Mouse (Mus musculus) embryonic facial prominence, embryonic 12.5 days (tissue): Measurements from ENCODE around the gene Crybg3. TPM values are rescaled to one million over a fixed set of nuclear protein-coding genes. Genes with fewer than 3 reads are reported as not detected.
A peak's percentile ranks its signal among the peaks of the same experiment; 100 is the strongest.

ENCODE experiments used
- ATAC-seq: fragments of 200-750 bp; cut with Nextera tagmentation; 2 replicates; pipeline ENCODE4 v1.8.0; 2017; ENCODE audit not compliant: insufficient number of reproducible peaks, insufficient read depth, low FRiP score, low TSS enrichment
- H3K27ac ChIP-seq: fragments of 300-500 bp; sonication (generic); 2 replicates; pipeline ENCODE4 v1.5.1; 2016; ENCODE audit warnings: mild to moderate bottlenecking
- H3K27me3 ChIP-seq: fragments of 300-500 bp; sonication (generic); 2 replicates; pipeline ENCODE4 v1.6.1; 2016; ENCODE audit warnings: mild to moderate bottlenecking, moderate library complexity
- H3K36me3 ChIP-seq: fragments of 300-500 bp; sonication (generic); 2 replicates; pipeline ENCODE4 v1.6.1; 2016; ENCODE audit warnings: mild to moderate bottlenecking
- H3K4me1 ChIP-seq: fragments of 300-500 bp; sonication (generic); 2 replicates; pipeline ENCODE4 v1.6.1; 2016
- H3K4me2 ChIP-seq: fragments of 300-500 bp; sonication (generic); replicated peaks from 2 replicates; pipeline ENCODE4 v1.6.1; 2016; ENCODE audit warnings: mild to moderate bottlenecking, moderate library complexity
- H3K4me3 ChIP-seq: fragments of 300-500 bp; sonication (generic); 2 replicates; pipeline ENCODE4 v1.5.1; 2016; ENCODE audit warnings: mild to moderate bottlenecking
- H3K9ac ChIP-seq: fragments of 300-500 bp; sonication (generic); 2 replicates; pipeline ENCODE4 v1.6.1; 2016; ENCODE audit warnings: mild to moderate bottlenecking, moderate library complexity
- H3K9me3 ChIP-seq: fragments of 300-500 bp; sonication (generic); 2 replicates; pipeline ENCODE4 v1.6.1; 2016; ENCODE audit warnings: mild to moderate bottlenecking, moderate library complexity
- WGBS: fragments of 180-500 bp; shearing (Covaris S2); methylation state at CpG from one replicate; pipeline ENCODE4 v1.1.7; 2016; 5-methylcytosine and 5-hydroxymethylcytosine counted together
- polyA plus RNA-seq: library from polyadenylated mRNA; unstranded; fragments of >200 nt; fragmentation: Nextera tagmentation; extraction: Ambion mirVana; gene quantifications from 2 replicates; pipeline ENCODE4 v1.2.1, GENCODE M21; 2016

The Crybg3 gene
- 8.8 and 9.4 TPM in 2 replicates for polyA plus RNA-seq

- Histone ChIP-seq H3K4me1 (peaks cover 22% of the 10 kb centered on the region), H3K36me3 (no peaks in the 10 kb centered on the region), H3K4me2 (peak within 1 kb of the TSS; percentile 62), H3K27me3 (no peaks in the 10 kb centered on the region), H3K9me3 (no peaks in the 10 kb centered on the region), H3K4me3 (peak within 1 kb of the TSS; percentile 74), H3K9ac (peak within 1 kb of the TSS; percentile 84), H3K27ac (peak within 1 kb of the TSS; percentile 77)
- WGBS = under 1% methylated on average over 75 of the region's 90 CpGs
- peak; percentile 87 for ATAC-seq
Measured at GRCm38 (mm10) chr16:59600311-59601251, at the start of gene Crybg3. TSS of gene Crybg3 (minus strand) at chr16:59600979.

- no peak overlapping the region for H3K9ac ChIP-seq
- no peak overlapping the region for H3K4me3 ChIP-seq
- no peaks in the 10 kb centered on the region for H3K27me3 ChIP-seq
- no peak overlapping the region for H3K4me2 ChIP-seq
- H3K27ac ChIP-seq = no peak overlapping the region
- ATAC-seq = no peak
- H3K36me3 ChIP-seq = no peaks in the 10 kb centered on the region
- no peaks in the 10 kb centered on the region for H3K4me1 ChIP-seq
- WGBS = 55% methylated on average over 2 of the region's 2 CpGs
- no peaks in the 10 kb centered on the region for H3K9me3 ChIP-seq
Measured at GRCm38 (mm10) chr16:59643766-59644165, 43.0 kb upstream of the Crybg3 start.

GRCm38 (mm10) chr16:59639985-59640384, 39.2 kb upstream of the Crybg3 start:
- Histone ChIP-seq H3K4me2 (no peak overlapping the region), H3K9ac (no peak overlapping the region), H3K36me3 (no peaks in the 10 kb centered on the region), H3K9me3 (no peaks in the 10 kb centered on the region), H3K27me3 (no peaks in the 10 kb centered on the region), H3K27ac (no peak overlapping the region), H3K4me1 (no peaks in the 10 kb centered on the region), H3K4me3 (no peak overlapping the region)
- WGBS = 87% methylated on average over 3 of the region's 3 CpGs
- ATAC-seq = no peak

- H3K4me1 ChIP-seq = no peaks in the 10 kb centered on the region
Measured at GRCm38 (mm10) chr16:59639102-59639691, 38.4 kb upstream of the Crybg3 start, which contains the start of gene Arl6. TSS of gene Arl6 (minus strand) at chr16:59639391.

GRCm38 (mm10) chr16:59634598-59634997, 33.8 kb upstream of the Crybg3 start:
- no peak overlapping the region for H3K27ac ChIP-seq
- no peak overlapping the region for H3K4me3 ChIP-seq
- no peak overlapping the region for H3K4me2 ChIP-seq
- no peaks in the 10 kb centered on the region for H3K9me3 ChIP-seq
- ATAC-seq = no peak
- WGBS = 85% methylated on average over 2 of the region's 2 CpGs
- H3K4me1 ChIP-seq = no peaks in the 10 kb centered on the region
- no peak overlapping the region for H3K9ac ChIP-seq
- no peaks in the 10 kb centered on the region for H3K27me3 ChIP-seq
- H3K36me3 ChIP-seq = peaks cover 4% of the 10 kb centered on the region

More at GRCm38 (mm10) chr16:59639102-59639691, 38.4 kb upstream of the Crybg3 start, which contains the start of gene Arl6:
- Histone ChIP-seq H3K27ac (peak within 1 kb of the TSS; percentile 99), H3K27me3 (no peaks in the 10 kb centered on the region), H3K4me2 (peak within 1 kb of the TSS; percentile 68), H3K36me3 (no peaks in the 10 kb centered on the region), H3K9me3 (no peaks in the 10 kb centered on the region), H3K4me3 (peak within 1 kb of the TSS; percentile 68), H3K9ac (peak within 1 kb of the TSS; percentile 58)
- peak; percentile 95 for ATAC-seq
- under 1% methylated on average over 46 of the region's 46 CpGs for WGBS

GRCm38 (mm10) chr16:59621554-59621953, 20.8 kb upstream of the Crybg3 start:
- no peak for ATAC-seq
- Histone ChIP-seq H3K9me3 (no peaks in the 10 kb centered on the region), H3K4me1 (no peaks in the 10 kb centered on the region), H3K9ac (no peak overlapping the region), H3K4me2 (no peak overlapping the region), H3K36me3 (no peaks in the 10 kb centered on the region), H3K4me3 (no peak overlapping the region), H3K27ac (no peak overlapping the region), H3K27me3 (no peaks in the 10 kb centered on the region)
- WGBS = 96% methylated on average over 2 of the region's 2 CpGs

GRCm38 (mm10) chr16:59617167-59617566, 16.4 kb upstream of the Crybg3 start:
- H3K9me3 ChIP-seq = no peaks in the 10 kb centered on the region
- whole genome bisulfite sequencing = 50% methylated on average over 3 of the region's 3 CpGs
- H3K4me3 ChIP-seq = no peak overlapping the region
- H3K36me3 ChIP-seq = no peaks in the 10 kb centered on the region
- no peak for ATAC-seq
- no peaks in the 10 kb centered on the region for H3K4me1 ChIP-seq
- no peaks in the 10 kb centered on the region for H3K27me3 ChIP-seq
- no peak overlapping the region for H3K4me2 ChIP-seq
- H3K27ac ChIP-seq = no peak overlapping the region
- H3K9ac ChIP-seq = no peak overlapping the region

- Histone ChIP-seq H3K4me3 (no peak overlapping the region), H3K36me3 (no peaks in the 10 kb centered on the region), H3K27ac (no peak overlapping the region), H3K9me3 (no peaks in the 10 kb centered on the region), H3K9ac (no peak overlapping the region), H3K4me1 (no peaks in the 10 kb centered on the region), H3K4me2 (no peak overlapping the region), H3K27me3 (no peaks in the 10 kb centered on the region)
- ATAC-seq = no peak
- 75% methylated on average over 3 of the region's 3 CpGs for WGBS
Measured at GRCm38 (mm10) chr16:59615675-59616074, 14.9 kb upstream of the Crybg3 start.

- ATAC-seq = no peak
- Histone ChIP-seq H3K9ac (no peak overlapping the region), H3K36me3 (no peaks in the 10 kb centered on the region), H3K4me3 (no peak overlapping the region), H3K4me1 (no peaks in the 10 kb centered on the region), H3K27ac (no peak overlapping the region), H3K9me3 (no peaks in the 10 kb centered on the region), H3K27me3 (no peaks in the 10 kb centered on the region), H3K4me2 (no peak overlapping the region)
- 69% methylated on average over 1 of the region's 1 CpGs for WGBS
Measured at GRCm38 (mm10) chr16:59610750-59611149, 10.0 kb upstream of the Crybg3 start.

- ATAC-seq = no peak
- no peaks in the 10 kb centered on the region for H3K27me3 ChIP-seq
- no peak overlapping the region for H3K4me3 ChIP-seq
- WGBS = 63% methylated on average over 15 of the region's 15 CpGs
- no peak overlapping the region for H3K4me2 ChIP-seq
- peaks cover 8% of the 10 kb centered on the region for H3K4me1 ChIP-seq
- H3K9me3 ChIP-seq = no peaks in the 10 kb centered on the region
- H3K27ac ChIP-seq = no peak overlapping the region
- H3K36me3 ChIP-seq = no peaks in the 10 kb centered on the region
- H3K9ac ChIP-seq = no peak overlapping the region
Measured at GRCm38 (mm10) chr16:59604078-59604781, 3.5 kb upstream of the Crybg3 start.

GRCm38 (mm10) chr16:59599411-59600265, 1.1 kb downstream of the Crybg3 start:
- no peak for ATAC-seq
- peak overlapping the region; percentile 62 for H3K4me2 ChIP-seq
- peak overlapping the region; percentile 74 for H3K4me3 ChIP-seq
- H3K36me3 ChIP-seq = no peaks in the 10 kb centered on the region
- H3K4me1 ChIP-seq = peaks cover 22% of the 10 kb centered on the region
- H3K9me3 ChIP-seq = no peaks in the 10 kb centered on the region
- H3K27me3 ChIP-seq = no peaks in the 10 kb centered on the region
- no peak overlapping the region for H3K9ac ChIP-seq
- H3K27ac ChIP-seq = peak overlapping the region; percentile 30; the same call in 1 of the 2 replicates
- WGBS = 11% methylated on average over 17 of the region's 17 CpGs
